Mouse (Mus musculus) thymus, adult 2 months (tissue): ENCODE measurements around the gene Trim66. TPM values are rescaled to one million over a fixed set of nuclear protein-coding genes. Genes with fewer than 3 reads are reported as not detected.
A peak's percentile ranks its signal among the peaks of the same experiment; 100 is the strongest.

Experiments
- DNase-seq: peaks from one replicate; pipeline ENCODE4 v3.0.0; 2021
- H3K27ac ChIP-seq: fragments of 200-500 bp; 2 replicates; pipeline ENCODE4 v1.5.1; 2012; ENCODE audit warnings: low read length, control low read depth; ENCODE audit not compliant: control insufficient read depth, insufficient read depth
- H3K27me3 ChIP-seq: fragments of 200-500 bp; 2 replicates; pipeline ENCODE4 v1.6.1; 2012; ENCODE audit warnings: mild to moderate bottlenecking, low read length, moderate library complexity, mixed read lengths; ENCODE audit not compliant: control insufficient read depth, insufficient read depth
- H3K36me3 ChIP-seq: fragments of 200-500 bp; 2 replicates; pipeline ENCODE4 v1.6.1; 2012; ENCODE audit warnings: mild to moderate bottlenecking, low read length, moderate library complexity; ENCODE audit not compliant: control insufficient read depth, insufficient read depth
- H3K4me1 ChIP-seq: fragments of 200-500 bp; replicated peaks from 2 replicates; pipeline ENCODE4 v1.6.1; 2012; ENCODE audit warnings: low read length; ENCODE audit not compliant: control insufficient read depth, insufficient read depth
- H3K4me3 ChIP-seq: fragments of 200-500 bp; 2 replicates; pipeline ENCODE4 v1.5.1; 2012; ENCODE audit warnings: mild to moderate bottlenecking, low read length, control low read depth, moderate library complexity; ENCODE audit not compliant: control insufficient read depth, insufficient read depth
- CTCF ChIP-seq: fragments of 200-500 bp; IDR thresholded peaks from 2 replicates; pipeline ENCODE4 v1.5.1; 2012; ENCODE audit warnings: mild to moderate bottlenecking, control low read depth, low read length, moderate library complexity, borderline replicate concordance; ENCODE audit not compliant: control insufficient read depth, poor library complexity, insufficient read depth; ENCODE audit errors: extremely low read depth
- POLR2A ChIP-seq: fragments of 200-500 bp; IDR thresholded peaks from 2 replicates; pipeline ENCODE4 v1.6.1; 2012; ENCODE audit warnings: mild to moderate bottlenecking, low read length, control low read depth, moderate library complexity; ENCODE audit not compliant: control insufficient read depth, poor library complexity, insufficient read depth; ENCODE audit errors: extremely low read depth
- WGBS: fragments of 180-500 bp; shearing (Covaris S2); methylation state at CpG from one replicate; pipeline ENCODE4 v1.1.7; 2018; 5-methylcytosine and 5-hydroxymethylcytosine counted together
- polyA plus RNA-seq: library from polyadenylated mRNA; depleted of rRNA; stranded (reverse); fragments of >200 nt; gene quantifications from 2 replicates; pipeline ENCODE4 v1.2.3, GENCODE M21; 2012; rRNA removed

The Trim66 gene
- polyA plus RNA-seq: 0.48 and 0.49 TPM in 2 replicates

- no peaks in the 10 kb centered on the region for H3K36me3 ChIP-seq
- H3K27me3 ChIP-seq: no peaks in the 10 kb centered on the region
- no peak within 1 kb of the TSS for H3K27ac ChIP-seq
- peaks cover 12% of the 10 kb centered on the region for H3K4me1 ChIP-seq
- no peak for DNase-seq
- TF ChIP-seq CTCF (no peak), POLR2A (no peak)
- 89% methylated on average over 4 of the region's 4 CpGs for WGBS
- H3K4me3 ChIP-seq: no peak within 1 kb of the TSS
These were observed at the start of gene Trim66 for GRCm38 (mm10) chr7:109508034-109508433. Gene Trim66, minus strand, starts transcription at chr7:109508134.

- Histone ChIP-seq H3K27ac (no peak overlapping the region), H3K36me3 (no peaks in the 10 kb centered on the region), H3K4me1 (no peaks in the 10 kb centered on the region), H3K4me3 (no peak overlapping the region), H3K27me3 (no peaks in the 10 kb centered on the region)
- 90% methylated on average over 5 of the region's 5 CpGs for WGBS
- DNase-seq: no peak
- TF ChIP-seq CTCF (no peak), POLR2A (no peak)
These were observed 38.8 kb upstream of the Trim66 start for GRCm38 (mm10) chr7:109546726-109547125.

DNA sequence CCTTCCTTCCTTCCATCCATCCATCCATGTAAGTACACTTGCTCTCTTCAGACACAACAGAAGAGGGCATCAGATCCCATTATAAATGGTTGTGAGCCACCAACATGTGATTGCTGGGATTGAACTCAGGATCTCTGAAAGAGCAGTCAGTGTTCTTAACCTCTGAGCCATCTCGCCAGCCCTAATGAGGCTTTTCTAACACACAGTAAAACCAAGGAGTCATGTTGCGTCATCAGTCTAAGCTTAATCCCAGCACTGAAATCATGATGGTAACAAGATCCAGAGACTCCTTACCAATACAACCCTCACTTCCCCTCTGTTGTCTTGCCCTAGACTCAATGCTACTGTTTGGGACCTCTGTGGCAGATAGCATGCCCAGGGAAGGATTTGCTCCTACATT lies 38.3 kb upstream of the Trim66 start:
- TF ChIP-seq CTCF (no peak), POLR2A (no peak)
- no peak overlapping the region for H3K4me3 ChIP-seq
- no peak overlapping the region for H3K27ac ChIP-seq
- no peak for DNase-seq
- H3K27me3 ChIP-seq: no peaks in the 10 kb centered on the region
- no peaks in the 10 kb centered on the region for H3K36me3 ChIP-seq
- no peaks in the 10 kb centered on the region for H3K4me1 ChIP-seq
- 96% methylated on average over 2 of the region's 2 CpGs for WGBS

- no peak for DNase-seq
- Histone ChIP-seq H3K36me3 (no peaks in the 10 kb centered on the region), H3K27ac (peak overlapping the region; percentile 15; the same call in 1 of the 2 replicates), H3K4me3 (no peak overlapping the region), H3K4me1 (no peaks in the 10 kb centered on the region), H3K27me3 (no peaks in the 10 kb centered on the region)
- WGBS: 86% methylated on average over 10 of the region's 10 CpGs
- TF ChIP-seq CTCF (no peak), POLR2A (no peak)
These were observed 37.5 kb upstream of the Trim66 start for GRCm38 (mm10) chr7:109545255-109545993.

DNA sequence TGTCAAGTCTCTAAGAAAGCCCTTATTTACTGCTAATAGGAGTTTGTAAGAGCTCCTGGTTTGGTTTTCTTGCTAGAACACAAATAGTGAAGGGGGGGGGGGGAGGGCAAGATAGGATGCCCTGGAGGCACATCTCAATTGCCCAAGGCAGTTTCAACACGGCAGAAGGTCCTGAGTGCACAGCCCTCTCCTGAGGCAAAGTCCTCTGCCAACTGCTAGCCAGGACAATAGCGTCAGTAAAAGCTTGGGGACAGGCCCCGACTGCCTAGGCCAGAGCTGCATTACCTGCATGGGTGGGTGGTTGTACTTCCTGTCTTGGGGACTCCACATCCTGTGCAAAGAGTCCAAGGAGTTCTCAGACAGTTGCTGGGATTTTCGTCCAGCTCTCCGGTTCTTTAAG lies 36.9 kb upstream of the Trim66 start:
- H3K27ac ChIP-seq: no peak overlapping the region
- H3K27me3 ChIP-seq: no peaks in the 10 kb centered on the region
- no peaks in the 10 kb centered on the region for H3K36me3 ChIP-seq
- no peak for DNase-seq
- no peak overlapping the region for H3K4me3 ChIP-seq
- WGBS: 82% methylated on average over 5 of the region's 5 CpGs
- TF ChIP-seq CTCF (no peak), POLR2A (no peak)
- H3K4me1 ChIP-seq: no peaks in the 10 kb centered on the region

DNA sequence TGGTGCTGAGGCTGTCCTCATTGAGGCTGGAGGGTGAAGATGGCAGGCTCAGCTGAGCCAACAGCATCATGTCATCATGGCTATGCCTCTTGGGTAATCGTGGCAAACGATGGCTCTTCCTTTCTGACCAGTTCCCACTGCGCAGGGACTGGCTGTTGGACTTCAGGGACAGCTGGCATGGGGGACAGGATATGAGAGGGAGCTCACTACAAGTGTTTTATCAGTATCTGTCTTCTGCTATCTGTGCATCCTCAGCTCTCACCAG lies 34.4 kb upstream of the Trim66 start:
- WGBS: 61% methylated on average over 3 of the region's 3 CpGs
- H3K36me3 ChIP-seq: no peaks in the 10 kb centered on the region
- H3K27me3 ChIP-seq: no peaks in the 10 kb centered on the region
- TF ChIP-seq POLR2A: no peak
- TF ChIP-seq CTCF: no peak
- no peak overlapping the region for H3K4me3 ChIP-seq
- DNase-seq: no peak
- no peaks in the 10 kb centered on the region for H3K4me1 ChIP-seq
- H3K27ac ChIP-seq: no peak overlapping the region

DNA sequence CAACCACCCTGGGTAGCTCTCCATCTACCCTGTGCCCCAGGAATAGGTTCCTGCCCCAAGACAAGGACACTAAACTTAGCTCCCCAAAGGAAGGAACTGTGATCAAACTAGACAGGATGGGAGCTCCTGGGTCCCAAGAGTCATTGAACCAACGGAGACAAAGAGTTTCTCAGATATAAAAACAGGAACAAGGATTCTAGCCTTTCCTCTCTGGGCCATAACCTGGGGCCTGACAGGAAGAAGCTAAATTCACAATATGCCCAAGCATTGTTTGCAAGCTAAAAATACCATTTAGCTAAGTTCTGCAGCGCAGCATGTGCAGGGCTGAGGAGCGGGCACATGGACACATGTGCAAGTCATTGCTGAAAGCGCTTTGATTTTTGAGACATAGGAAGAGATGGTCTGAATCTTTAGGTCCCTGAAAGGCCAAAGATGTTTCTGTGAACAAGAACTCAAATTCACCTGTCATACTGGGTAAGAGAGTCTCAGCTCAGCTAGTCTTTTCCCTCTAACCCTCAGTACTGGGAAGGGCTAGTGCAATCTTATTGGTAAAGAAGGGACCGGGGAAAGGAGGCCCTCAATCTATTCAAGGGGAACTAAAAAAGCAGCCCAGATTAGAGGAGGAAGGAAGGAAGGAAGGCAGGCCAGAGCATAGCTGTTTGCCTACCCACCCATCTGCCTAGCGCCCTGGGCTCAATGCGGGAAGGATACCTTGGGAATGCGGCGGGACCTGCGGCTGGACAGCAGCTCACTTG lies 33.9 kb upstream of the Trim66 start:
- no peak overlapping the region for H3K27ac ChIP-seq
- no peaks in the 10 kb centered on the region for H3K27me3 ChIP-seq
- 64% methylated on average over 10 of the region's 10 CpGs for WGBS
- no peaks in the 10 kb centered on the region for H3K4me1 ChIP-seq
- no peak overlapping the region for H3K4me3 ChIP-seq
- no peak for DNase-seq
- H3K36me3 ChIP-seq: no peaks in the 10 kb centered on the region
- TF ChIP-seq CTCF (no peak), POLR2A (no peak)
